Mouse (Mus musculus) G1E (cell line): ENCODE measurements around the gene Rgl1.

ENCODE experiments used
- CTCF ChIP-seq: IDR thresholded peaks from 2 replicates; pipeline ENCODE4 v1.5.1; 2012; ENCODE audit warnings: low read depth, low read length, inconsistent platforms, mixed read lengths
- POLR2AphosphoS5 ChIP-seq: IDR thresholded peaks from 2 replicates; pipeline ENCODE4 v1.6.1; 2012; ENCODE audit warnings: low read depth, low read length, inconsistent platforms; ENCODE audit not compliant: insufficient replicate concordance

GRCm38 (mm10) chr1:152550973-152551372, 215.2 kb downstream of the Rgl1 start:
- TF ChIP-seq CTCF (no peak), POLR2AphosphoS5 (no peak)
